Mouse (Mus musculus) mature B cell (primary cell): ENCODE data around the gene Drosha.

Source experiments
- in situ Hi-C: fragments of 300-500 bp; cut with MboI; formaldehyde crosslinking; loops from 2 replicates; pipeline ENCODE4 v1.14.3; 2019

Drosha gene

GRCm38 (mm10) chr15:12825408-12825807 is 793 bp downstream of the Drosha start:
- in situ Hi-C loops = no loop called here

GRCm38 (mm10) chr15:12829878-12830277 is 5.3 kb downstream of the Drosha start:
- in situ Hi-C loops = no loop called here

- in situ Hi-C loops = no loop called here
Measured at GRCm38 (mm10) chr15:12832599-12832998, 8.0 kb downstream of the Drosha start.

- in situ Hi-C loops = no loop called here
Measured at GRCm38 (mm10) chr15:12833385-12833784, 8.8 kb downstream of the Drosha start.

DNA sequence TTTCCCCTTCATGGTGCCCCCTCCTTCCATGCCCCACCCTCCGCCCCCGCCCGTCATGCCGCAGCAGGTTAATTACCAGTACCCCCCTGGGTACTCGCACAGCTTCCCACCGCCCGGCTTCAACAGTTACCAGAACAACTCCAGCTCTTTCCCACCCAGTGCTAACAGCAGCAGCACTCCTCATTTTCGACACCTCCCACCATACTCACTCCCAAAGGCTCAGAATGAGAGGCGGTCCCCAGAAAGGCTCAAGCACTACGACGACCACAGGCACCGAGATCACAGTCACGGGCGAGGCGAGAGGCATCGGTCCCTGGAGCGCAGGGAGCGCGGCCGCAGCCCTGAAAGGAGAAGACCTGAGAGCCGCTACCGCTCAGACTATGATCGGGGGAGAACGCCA is 9.6 kb downstream of the Drosha start:
- in situ Hi-C loops = no loop called here

DNA sequence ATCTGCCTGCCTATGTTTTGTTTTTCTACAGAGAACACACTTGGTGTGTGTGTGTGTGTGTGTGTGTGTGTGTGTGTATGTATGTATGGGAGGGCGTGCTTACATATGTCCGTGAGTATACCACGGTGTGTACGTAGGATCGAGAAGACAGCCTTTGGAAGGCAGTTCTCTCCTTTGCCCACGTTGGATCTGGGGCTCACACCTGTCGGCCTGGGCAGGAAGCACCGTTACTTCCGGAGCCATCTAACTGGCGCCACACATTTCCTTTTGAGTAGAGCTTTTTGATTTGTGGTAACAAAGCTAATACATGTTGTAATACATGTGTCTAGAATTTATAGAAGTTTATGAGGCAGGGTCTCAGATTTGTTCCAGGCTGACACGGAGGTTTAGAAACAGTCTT is 16.1 kb downstream of the Drosha start:
- in situ Hi-C loops = no loop called here

DNA sequence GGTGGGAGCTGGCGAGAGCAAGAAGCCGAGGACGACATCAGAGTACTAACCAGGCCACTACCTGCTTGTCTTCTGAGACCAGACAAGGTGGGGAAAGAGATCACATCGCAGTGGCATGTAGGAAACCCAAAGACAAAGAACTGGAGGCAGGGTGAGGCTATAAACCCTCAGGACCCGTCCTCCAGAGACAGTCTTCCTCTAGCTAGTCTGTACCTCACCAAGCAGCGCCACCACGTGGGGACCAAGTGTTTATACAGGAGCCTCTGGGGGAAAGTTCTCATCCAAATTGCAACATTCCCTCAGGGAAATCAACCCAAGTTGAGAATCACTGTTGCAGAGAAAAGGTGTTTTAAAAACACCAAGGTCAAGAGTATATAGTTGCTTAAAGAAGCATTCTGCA is 18.2 kb downstream of the Drosha start:
- in situ Hi-C loops = no loop called here

DNA sequence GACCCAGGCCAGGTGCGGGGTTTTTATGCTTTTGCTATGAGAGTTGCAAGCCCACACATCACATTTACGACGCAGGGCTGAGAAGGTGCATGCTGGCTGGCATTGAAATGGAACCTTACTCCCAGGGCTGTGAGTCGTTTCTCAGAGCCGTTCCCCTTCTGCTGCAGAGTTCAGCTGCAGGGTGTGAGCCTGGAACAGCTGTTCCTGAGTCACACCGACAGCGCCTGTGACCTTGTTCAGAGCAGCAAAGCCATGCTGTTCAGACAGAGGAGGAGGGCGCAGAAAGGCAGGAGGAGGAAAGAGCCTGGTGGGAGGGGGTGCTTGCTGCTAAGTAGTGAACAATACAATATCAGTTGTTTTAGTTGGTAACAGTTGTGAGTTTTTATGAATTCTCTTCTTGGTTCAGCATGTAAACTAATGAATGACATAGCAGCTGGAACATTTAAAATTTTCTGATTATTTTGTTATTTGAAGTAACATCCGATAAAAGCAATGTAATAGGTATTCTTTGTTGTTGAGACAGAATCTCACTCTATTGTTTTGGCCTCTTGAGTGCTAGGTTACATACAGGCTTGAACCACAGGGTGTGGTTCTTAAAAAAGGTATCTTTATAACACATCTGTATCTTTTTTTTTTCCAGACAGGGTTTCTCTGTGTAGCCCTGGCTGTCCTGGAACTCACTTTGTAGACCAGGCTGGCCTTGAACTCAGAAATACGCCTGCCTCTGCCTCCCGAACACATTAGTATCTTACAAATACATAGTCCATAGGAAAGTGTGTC is 23.8 kb downstream of the Drosha start:
- in situ Hi-C loops = no loop called here

DNA sequence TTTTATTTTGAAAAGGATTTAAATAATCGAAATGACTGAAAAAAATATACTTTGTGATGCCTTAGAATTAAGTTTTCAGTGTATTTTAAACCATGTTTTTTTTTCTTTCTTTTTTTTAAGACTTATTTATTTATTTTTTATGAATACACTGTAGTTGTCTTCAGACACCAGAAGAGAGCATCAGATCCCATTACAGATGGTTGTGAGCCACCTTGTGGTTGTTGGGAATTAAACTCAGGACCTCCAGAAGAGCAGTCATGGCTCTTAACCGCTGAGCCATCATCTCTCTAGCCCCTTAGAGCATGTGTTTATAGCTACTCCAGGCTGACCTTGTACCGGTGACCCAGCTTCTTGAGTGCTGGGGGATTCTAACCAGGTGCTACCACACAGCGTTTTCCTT is 24.8 kb downstream of the Drosha start:
- in situ Hi-C loops = no loop called here

DNA sequence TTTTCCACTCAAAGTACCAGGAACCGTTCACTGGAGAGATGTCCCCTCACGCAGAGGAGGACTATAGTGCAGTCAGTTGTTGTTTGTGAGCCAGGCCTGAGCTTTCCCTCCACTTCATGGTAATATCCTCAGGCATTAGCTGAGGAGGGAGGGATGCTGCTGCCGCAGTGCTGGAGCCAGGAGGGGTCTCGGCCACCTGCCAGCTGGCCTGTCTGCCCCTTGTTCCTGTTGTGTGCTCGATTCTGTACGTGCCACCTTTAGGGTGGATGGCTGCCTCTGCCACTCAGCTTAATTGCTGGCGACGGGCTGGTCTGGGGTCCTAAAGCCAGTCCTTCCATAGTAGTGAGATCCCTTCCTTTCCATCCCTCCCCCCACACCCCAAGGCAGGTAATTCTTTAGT is 28.9 kb downstream of the Drosha start:
- in situ Hi-C loops = no loop called here

- in situ Hi-C loops = no loop called here
Measured at GRCm38 (mm10) chr15:12856780-12857179, 32.2 kb downstream of the Drosha start.

- in situ Hi-C loops = no loop called here
Measured at GRCm38 (mm10) chr15:12857840-12858516, 33.4 kb downstream of the Drosha start.

- in situ Hi-C loops = no loop called here
Measured at GRCm38 (mm10) chr15:12858645-12859044, 34.0 kb downstream of the Drosha start.

- in situ Hi-C loops = no loop called here
Measured at GRCm38 (mm10) chr15:12862061-12862460, 37.4 kb downstream of the Drosha start.

- in situ Hi-C loops = no loop called here
Measured at GRCm38 (mm10) chr15:12863669-12864068, 39.1 kb downstream of the Drosha start.

GRCm38 (mm10) chr15:12865595-12866314 is 41.1 kb downstream of the Drosha start:
- in situ Hi-C loops = no loop called here

DNA sequence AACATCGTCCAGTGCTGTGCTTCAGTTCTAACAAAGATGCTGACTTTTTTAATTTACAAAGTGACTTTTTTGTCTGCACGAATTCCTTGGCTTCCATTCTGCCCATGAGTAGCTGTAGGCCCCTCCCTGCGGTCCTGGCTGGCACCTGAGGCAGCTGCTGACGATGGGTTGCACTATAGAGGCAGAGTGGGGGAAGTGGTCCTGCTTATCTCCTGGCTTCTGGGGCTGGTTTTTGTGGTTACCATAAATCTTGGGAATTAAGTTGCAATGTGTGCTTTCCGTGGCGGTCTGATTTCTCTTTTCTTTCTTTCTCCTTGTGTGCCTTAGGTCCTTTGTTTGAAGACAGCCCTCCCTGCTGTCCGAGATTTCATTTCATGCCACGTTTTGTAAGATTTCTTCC is 42.7 kb downstream of the Drosha start:
- in situ Hi-C loops = no loop called here

DNA sequence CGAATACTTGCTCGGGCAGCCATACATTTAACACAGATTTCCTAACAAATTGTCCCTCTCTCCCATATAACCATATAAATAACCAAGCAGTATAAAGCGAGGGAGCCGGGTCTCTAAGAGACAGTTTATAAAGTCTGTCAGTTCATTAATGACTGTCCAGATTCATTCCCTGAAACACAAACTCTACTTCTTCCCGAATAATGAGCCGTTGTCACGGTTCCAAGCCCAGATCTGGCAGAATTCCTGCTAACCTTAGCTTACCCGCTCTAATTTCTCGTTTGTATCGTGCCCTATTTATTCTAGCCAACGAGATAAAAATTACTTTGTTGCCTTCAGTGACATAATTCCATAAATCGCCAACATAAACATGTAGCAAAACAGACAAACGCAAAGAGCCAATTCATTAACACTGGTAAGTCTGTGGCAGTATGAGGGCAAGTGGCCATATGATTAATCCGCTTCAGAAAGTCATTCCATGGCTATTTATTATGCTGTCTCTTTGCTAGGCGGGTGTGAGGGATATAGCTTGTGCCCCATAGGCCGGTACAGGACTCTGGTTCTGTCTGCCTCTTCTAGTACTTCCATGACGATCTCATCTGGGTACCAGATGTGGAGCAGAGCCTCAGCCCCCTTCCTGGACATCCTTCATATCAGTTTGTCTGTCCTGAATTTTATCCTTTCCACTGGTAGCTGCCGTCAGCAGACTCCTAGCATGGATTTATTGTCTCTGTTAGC is 51.0 kb downstream of the Drosha start:
- in situ Hi-C loops = no loop called here

DNA sequence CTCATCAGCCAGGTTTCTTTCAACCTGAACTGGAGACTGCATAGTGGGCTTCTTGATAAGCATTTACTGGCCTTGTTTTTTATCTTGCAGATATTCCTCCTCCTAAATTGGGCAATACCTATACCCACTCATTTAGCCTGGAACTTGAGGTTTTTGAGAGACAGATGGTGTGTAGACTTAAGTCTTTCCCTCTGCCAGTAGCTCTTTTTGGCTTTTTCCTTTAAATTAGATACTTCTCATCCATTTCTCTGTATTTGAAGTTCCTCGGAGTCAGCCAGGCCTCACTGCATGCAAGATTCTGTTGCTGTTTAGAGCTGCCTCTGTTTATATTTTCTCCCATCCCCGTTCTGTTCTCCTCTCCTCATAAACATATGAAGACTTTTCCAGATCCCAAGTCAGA is 51.7 kb downstream of the Drosha start:
- in situ Hi-C loops = no loop called here

DNA sequence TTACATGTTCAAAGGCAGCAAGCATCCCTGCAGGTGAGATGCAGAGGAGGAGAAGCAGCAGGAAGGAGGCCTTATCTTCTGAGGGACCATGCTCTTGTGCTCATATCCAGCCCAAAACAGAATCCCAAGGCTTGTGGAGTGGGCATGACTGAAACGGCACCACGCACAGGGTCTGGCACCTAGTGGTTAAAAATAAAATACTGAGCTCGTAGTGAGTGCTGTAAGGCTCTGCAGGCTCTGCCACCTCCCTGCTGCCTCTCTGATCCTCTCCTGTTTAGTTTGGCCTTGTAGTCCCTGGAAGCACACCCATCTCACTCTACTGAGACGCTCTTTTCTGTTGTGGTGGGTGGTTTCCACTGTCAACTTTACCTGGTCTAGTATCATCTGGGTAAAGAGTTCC is 52.3 kb downstream of the Drosha start:
- in situ Hi-C loops = no loop called here

- in situ Hi-C loops = no loop called here
Measured at GRCm38 (mm10) chr15:12877934-12878333, 53.3 kb downstream of the Drosha start.

DNA sequence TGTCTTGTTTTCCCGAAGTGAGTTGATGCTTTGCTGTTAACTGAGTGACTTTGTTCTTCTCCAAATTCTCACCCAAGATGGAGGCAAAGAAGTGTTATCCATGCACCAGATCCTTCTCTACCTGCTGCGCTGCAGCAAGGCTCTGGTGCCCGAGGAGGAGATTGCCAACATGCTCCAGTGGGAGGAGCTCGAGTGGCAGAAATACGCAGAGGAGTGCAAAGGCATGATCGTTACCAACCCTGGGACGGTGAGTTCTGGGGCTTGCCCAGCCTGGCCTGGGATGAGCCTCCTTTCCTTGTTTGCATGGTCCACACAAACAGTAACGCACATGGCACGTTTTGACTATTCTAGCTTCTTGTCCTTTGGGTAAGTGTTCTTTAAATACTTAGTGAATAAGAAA is 54.0 kb downstream of the Drosha start:
- in situ Hi-C loops = no loop called here
